Mouse (Mus musculus) MEL (cell line): ENCODE results near the gene Atg16l1. TPM values are rescaled to one million over a fixed set of nuclear protein-coding genes. Genes with fewer than 3 reads are reported as not detected.

ENCODE experiments used
- DNase-seq: peaks from one replicate; pipeline ENCODE4 v3.0.0; 2011; ENCODE audit warnings: low read depth, low spot score
- H3K27ac ChIP-seq: 2 replicates; pipeline ENCODE4 v1.5.1; 2012; ENCODE audit warnings: low read depth, mild to moderate bottlenecking, control low read depth, low read length, moderate library complexity; ENCODE audit not compliant: control insufficient read depth
- H3K27me3 ChIP-seq, 2 experiments: fragments of 150-350 bp in 1 of 2; sonication (generic) in 1 of 2; 2 replicates each; pipeline ENCODE4 v1.6.1; 2012; ENCODE audit warnings: low read length in 2 of 2, mild to moderate bottlenecking in 2 of 2, improper control_type of control experiment in 1 of 2, moderate library complexity in 1 of 2; ENCODE audit not compliant: insufficient read depth in 2 of 2, control insufficient read depth in 1 of 2
- H3K36me3 ChIP-seq, 2 experiments: 2 replicates each; pipeline ENCODE4 v1.6.1; 2012 to 2014; ENCODE audit warnings: low read length in 2 of 2, improper control_type of control experiment in 1 of 2, inconsistent platforms in 1 of 2, mild to moderate bottlenecking in 1 of 2; ENCODE audit not compliant: insufficient read depth in 2 of 2, control insufficient read depth in 1 of 2
- H3K4me1 ChIP-seq, 2 experiments: fragments of 150-350 bp in 1 of 2; sonication (generic) in 1 of 2; 2 replicates each; pipeline ENCODE4 v1.6.1; 2012; ENCODE audit warnings: low read length in 2 of 2, improper control_type of control experiment in 1 of 2, mild to moderate bottlenecking in 1 of 2; ENCODE audit not compliant: insufficient read depth in 2 of 2, control insufficient read depth in 1 of 2
- H3K4me3 ChIP-seq, 2 experiments: fragments of 150-350 bp in 1 of 2; sonication (generic) in 1 of 2; 2 replicates each; pipeline ENCODE4 v1.5.1; 2012; ENCODE audit warnings: low read depth in 2 of 2, low read length in 2 of 2, mild to moderate bottlenecking in 2 of 2, moderate library complexity in 2 of 2, control low read depth in 1 of 2, improper control_type of control experiment in 1 of 2; ENCODE audit not compliant: control insufficient read depth in 1 of 2, insufficient read depth in 1 of 2
- H3K79me2 ChIP-seq: 2 replicates; pipeline ENCODE4 v1.6.1; 2012; ENCODE audit warnings: mild to moderate bottlenecking, low read length, moderate library complexity; ENCODE audit not compliant: control insufficient read depth, poor library complexity, insufficient read depth
- H3K9ac ChIP-seq: 2 replicates; pipeline ENCODE4 v1.6.1; 2012; ENCODE audit warnings: low read depth, mild to moderate bottlenecking, control low read depth, low read length, moderate library complexity; ENCODE audit not compliant: control insufficient read depth, poor library complexity, severe bottlenecking
- H3K9me3 ChIP-seq: fragments of 150-350 bp; sonication (generic); replicated peaks from 2 replicates; pipeline ENCODE4 v1.6.1; 2012; ENCODE audit warnings: mild to moderate bottlenecking, low read length, improper control_type of control experiment, moderate library complexity; ENCODE audit not compliant: insufficient read depth
- BHLHE40 ChIP-seq: IDR thresholded peaks from 2 replicates; pipeline ENCODE4 v1.6.1; 2012; ENCODE audit warnings: low read depth, mild to moderate bottlenecking, inconsistent platforms, low read length, improper control_type of control experiment, borderline replicate concordance
- CHD1 ChIP-seq: IDR thresholded peaks from 2 replicates; pipeline ENCODE4 v1.6.1; 2012; ENCODE audit warnings: low read depth, mild to moderate bottlenecking, inconsistent platforms, low read length, improper control_type of control experiment
- CHD2 ChIP-seq: IDR thresholded peaks from 2 replicates; pipeline ENCODE4 v1.6.1; 2011; ENCODE audit warnings: low read length, improper control_type of control experiment
- CTCF ChIP-seq, 3 experiments: IDR thresholded peaks in 2 of 3; conservative IDR thresholded peaks in 1 of 3; 2 replicates each; pipeline ENCODE4 v1.5.1; 2011 to 2012; ENCODE audit warnings: low read length in 3 of 3, low read depth in 2 of 3, mild to moderate bottlenecking in 2 of 3, improper control_type of control experiment in 1 of 3, inconsistent platforms in 1 of 3, mixed read lengths in 1 of 3, moderate library complexity in 1 of 3; ENCODE audit not compliant: control insufficient read depth in 1 of 3, insufficient read depth in 1 of 3, poor library complexity in 1 of 3, severe bottlenecking in 1 of 3
- E2F4 ChIP-seq: IDR thresholded peaks from 2 replicates; pipeline ENCODE4 v1.6.1; 2011; ENCODE audit warnings: low read depth, low read length, improper control_type of control experiment, borderline replicate concordance
- EP300 ChIP-seq, 2 experiments: IDR thresholded peaks; 2 replicates each; pipeline ENCODE4 v1.6.1; 2011; ENCODE audit warnings: improper control_type of control experiment in 2 of 2, low read length in 2 of 2, low read depth in 1 of 2, mild to moderate bottlenecking in 1 of 2
- ETS1 ChIP-seq: IDR thresholded peaks from 2 replicates; pipeline ENCODE4 v1.6.1; 2012; ENCODE audit warnings: low read depth, mild to moderate bottlenecking, inconsistent platforms, low read length, improper control_type of control experiment, moderate library complexity
- GABPA ChIP-seq: IDR thresholded peaks from 2 replicates; pipeline ENCODE4 v1.6.1; 2012; ENCODE audit warnings: low read depth, mild to moderate bottlenecking, inconsistent platforms, low read length, improper control_type of control experiment, moderate library complexity
- HCFC1 ChIP-seq: IDR thresholded peaks from 2 replicates; pipeline ENCODE4 v1.6.1; 2012; ENCODE audit warnings: low read depth, mild to moderate bottlenecking, inconsistent platforms, low read length, improper control_type of control experiment, moderate library complexity
- JUND ChIP-seq: IDR thresholded peaks from 2 replicates; pipeline ENCODE4 v1.6.1; 2011; ENCODE audit warnings: low read depth, mild to moderate bottlenecking, improper control_type of control experiment, low read length
- KAT2A ChIP-seq: conservative IDR thresholded peaks from 2 replicates; pipeline ENCODE4 v1.6.1; 2012; ENCODE audit warnings: low read depth, low read length, improper control_type of control experiment, inconsistent platforms
- MAFK ChIP-seq: IDR thresholded peaks from 2 replicates; pipeline ENCODE4 v1.6.1; 2011; ENCODE audit warnings: low read depth, mild to moderate bottlenecking, low read length, improper control_type of control experiment, borderline replicate concordance
- MAX ChIP-seq: IDR thresholded peaks from 2 replicates; pipeline ENCODE4 v1.6.1; 2011; ENCODE audit warnings: low read length, improper control_type of control experiment
- MAZ ChIP-seq: IDR thresholded peaks from 2 replicates; pipeline ENCODE4 v1.6.1; 2012; ENCODE audit warnings: low read depth, mild to moderate bottlenecking, inconsistent platforms, low read length, improper control_type of control experiment
- MEF2A ChIP-seq: IDR thresholded peaks from 2 replicates; pipeline ENCODE4 v1.6.1; 2014; ENCODE audit warnings: low read depth, mild to moderate bottlenecking, inconsistent platforms, low read length, improper control_type of control experiment; ENCODE audit not compliant: poor library complexity, insufficient replicate concordance, severe bottlenecking; ENCODE audit errors: extremely low read depth
- MXI1 ChIP-seq: IDR thresholded peaks from 2 replicates; pipeline ENCODE4 v1.6.1; 2011; ENCODE audit warnings: mild to moderate bottlenecking, low read depth, low read length, improper control_type of control experiment
- MYB ChIP-seq: IDR thresholded peaks from 2 replicates; pipeline ENCODE4 v1.6.1; 2011; ENCODE audit warnings: mild to moderate bottlenecking, low read depth, low read length, improper control_type of control experiment
- MYC ChIP-seq: IDR thresholded peaks from 2 replicates; pipeline ENCODE4 v1.6.1; 2011; ENCODE audit warnings: low read depth, mild to moderate bottlenecking, low read length, improper control_type of control experiment, moderate library complexity
- NELFE ChIP-seq: IDR thresholded peaks from 2 replicates; pipeline ENCODE4 v1.6.1; 2011; ENCODE audit warnings: low read depth, low read length, improper control_type of control experiment
- POLR2A ChIP-seq, 2 experiments: IDR thresholded peaks; 2 replicates each; pipeline ENCODE4 v1.6.1; 2011 to 2012; ENCODE audit warnings: low read length in 2 of 2, mild to moderate bottlenecking in 2 of 2, control low read depth in 1 of 2, improper control_type of control experiment in 1 of 2, low read depth in 1 of 2, moderate library complexity in 1 of 2; ENCODE audit not compliant: control insufficient read depth in 1 of 2, insufficient read depth in 1 of 2, poor library complexity in 1 of 2
- POLR2AphosphoS2 ChIP-seq: IDR thresholded peaks from 2 replicates; pipeline ENCODE4 v1.6.1; 2011; ENCODE audit warnings: low read length, improper control_type of control experiment
- POLR2AphosphoS5 ChIP-seq: IDR thresholded peaks from 2 replicates; pipeline ENCODE4 v1.6.1; 2012; ENCODE audit warnings: low read depth, borderline replicate concordance, mild to moderate bottlenecking, inconsistent platforms, low read length, moderate library complexity, mixed read lengths
- RAD21 ChIP-seq: IDR thresholded peaks from 2 replicates; pipeline ENCODE4 v1.6.1; 2011; ENCODE audit warnings: mild to moderate bottlenecking, low read depth, low read length, improper control_type of control experiment
- RCOR1 ChIP-seq: IDR thresholded peaks from 2 replicates; pipeline ENCODE4 v1.6.1; 2012; ENCODE audit warnings: low read depth, mild to moderate bottlenecking, inconsistent platforms, low read length, improper control_type of control experiment
- SIN3A ChIP-seq: IDR thresholded peaks from 2 replicates; pipeline ENCODE4 v1.6.1; 2012; ENCODE audit warnings: low read length, improper control_type of control experiment, inconsistent platforms
- SMC3 ChIP-seq: IDR thresholded peaks from 2 replicates; pipeline ENCODE4 v1.6.1; 2011; ENCODE audit warnings: low read depth, low read length, improper control_type of control experiment
- TAL1 ChIP-seq: IDR thresholded peaks from 2 replicates; pipeline ENCODE4 v1.6.1; 2012; ENCODE audit warnings: mild to moderate bottlenecking, inconsistent platforms, low read length, moderate library complexity, mixed read lengths
- TCF12 ChIP-seq: IDR thresholded peaks from 2 replicates; pipeline ENCODE4 v1.6.1; 2014; ENCODE audit warnings: low read depth, mild to moderate bottlenecking, inconsistent platforms, low read length, improper control_type of control experiment, moderate library complexity
- UBTF ChIP-seq: IDR thresholded peaks from 2 replicates; pipeline ENCODE4 v1.6.1; 2012; ENCODE audit warnings: low read depth, mild to moderate bottlenecking, inconsistent platforms, low read length, improper control_type of control experiment, moderate library complexity, borderline replicate concordance; ENCODE audit not compliant: insufficient read depth
- USF1 ChIP-seq: IDR thresholded peaks from 2 replicates; pipeline ENCODE4 v1.6.1; 2014; ENCODE audit warnings: low read depth, mild to moderate bottlenecking, inconsistent platforms, low read length, improper control_type of control experiment, moderate library complexity
- USF2 ChIP-seq, 2 experiments: IDR thresholded peaks; 2 replicates each; pipeline ENCODE4 v1.6.1; 2011 to 2012; ENCODE audit warnings: improper control_type of control experiment in 2 of 2, low read length in 2 of 2, borderline replicate concordance in 1 of 2, inconsistent platforms in 1 of 2, low read depth in 1 of 2, mild to moderate bottlenecking in 1 of 2; ENCODE audit not compliant: insufficient read depth in 1 of 2
- ZC3H11A ChIP-seq: IDR thresholded peaks from 2 replicates; pipeline ENCODE4 v1.6.1; 2012; ENCODE audit warnings: low read depth, mild to moderate bottlenecking, inconsistent platforms, low read length, improper control_type of control experiment
- ZMIZ1 ChIP-seq: IDR thresholded peaks from 2 replicates; pipeline ENCODE4 v1.6.1; 2012; ENCODE audit warnings: low read depth, mild to moderate bottlenecking, inconsistent platforms, low read length, improper control_type of control experiment, moderate library complexity
- ZNF384 ChIP-seq: IDR thresholded peaks from 2 replicates; pipeline ENCODE4 v1.6.1; 2012; ENCODE audit warnings: low read depth, mild to moderate bottlenecking, inconsistent platforms, low read length, improper control_type of control experiment
- polyA plus RNA-seq, 2 experiments: library from polyadenylated mRNA; stranded (reverse) in 1 of 2; unstranded in 1 of 2; fragments of >175 nt in 1 of 2; fragments of >200 nt in 1 of 2; gene quantifications; 2 replicates each; pipeline versions ENCODE4 v1.2.1 to v1.2.4; 2012; ENCODE audit warnings: low replicate concordance in 2 of 2, low read depth in 1 of 2; ENCODE audit not compliant: insufficient read length in 2 of 2, insufficient read depth in 1 of 2, missing spikeins in 1 of 2
- total RNA-seq: library from RNA; depleted of rRNA; stranded (reverse); fragments of 300-350 nt; gene quantifications from 2 replicates; pipeline ENCODE4 v1.2.3, GENCODE M21; 2012; rRNA removed

Atg16l1 gene
- 25.7 and 34.0 TPM in 2 replicates for total RNA-seq
- 10 to 100 TPM in 1 of 2 experiments, not detected in 1; 33.8 TPM for polyA plus RNA-seq

GRCm38 (mm10) chr1:87755641-87756470 is at the start of gene Atg16l1:
Gene Atg16l1, plus strand, starts transcription at chr1:87755870.
- peak; percentile 98 for DNase-seq
- H3K27me3 ChIP-seq = no peaks in the 10 kb centered on the region
- H3K9ac ChIP-seq = peak within 1 kb of the TSS; percentile 98
- H3K79me2 ChIP-seq = peaks cover 26% of the 10 kb centered on the region
- H3K27ac ChIP-seq = peak within 1 kb of the TSS; percentile 75
- H3K36me3 ChIP-seq = peaks cover 6 to 10% of the 10 kb centered on the region in 2 experiments
- H3K4me1 ChIP-seq = peaks cover 0 to 9% of the 10 kb centered on the region in 2 experiments
- no peaks in the 10 kb centered on the region for H3K9me3 ChIP-seq
- H3K4me3 ChIP-seq = peak within 1 kb of the TSS; percentile 84 to 98
- peak; percentile 86; the same call in 1 of the 2 replicates for TF ChIP-seq MAZ
- no peak; the same call in 1 of the 2 replicates for TF ChIP-seq USF1
- peak; percentile 81 for TF ChIP-seq KAT2A
- peak; percentile 54 to 70; a peak in 3 of 4 replicates for TF ChIP-seq EP300 (IDR thresholded peaks at IDR 0.05; ENCODE audit: low read depth in 1 of 2, low read length in 2 of 2)
- TF ChIP-seq MAFK = no peak
- peak; percentile 65; the same call in 1 of the 2 replicates for TF ChIP-seq BHLHE40
- 0 out of 2 replicates have a peak, but pooled peaks have one; percentile 39 for TF ChIP-seq MEF2A
- TF ChIP-seq POLR2A (IDR thresholded peaks at IDR 0.05; ENCODE audit: control insufficient read depth in 1 of 2, insufficient read depth in 1 of 2, low read depth in 1 of 2, low read length in 2 of 2, poor library complexity in 1 of 2) = peak; percentile 80 to 86; a peak in 3 of 4 replicates
- TF ChIP-seq ZNF384 = peak; percentile 99
- TF ChIP-seq RCOR1 = peak; percentile 69
- TF ChIP-seq CTCF (IDR thresholded peaks at IDR 0.05 in 2 of 3, conservative IDR thresholded peaks at IDR 0.05 in 1 of 3; ENCODE audit: control insufficient read depth in 1 of 3, insufficient read depth in 1 of 3, low read depth in 2 of 3, low read length in 3 of 3, poor library complexity in 1 of 3, severe bottlenecking in 1 of 3) = peak in 2 of 3 experiments; percentile 55 to 65; a peak in 4 of 6 replicates
- TF ChIP-seq NELFE = peak; percentile 67
- peak; percentile 95 for TF ChIP-seq HCFC1
- TF ChIP-seq MYB = no peak
- peak; percentile 61 for TF ChIP-seq RAD21
- TF ChIP-seq MYC = peak; percentile 73
- TF ChIP-seq E2F4 = peak; percentile 65
- peak; percentile 61; the same call in 1 of the 2 replicates for TF ChIP-seq TCF12
- TF ChIP-seq JUND = no peak
- peak; percentile 52 for TF ChIP-seq SMC3
- no peak; the same call in 1 of the 2 replicates for TF ChIP-seq UBTF
- peak; percentile 60 for TF ChIP-seq MXI1
- peak; percentile 69 for TF ChIP-seq CHD2
- no peak for TF ChIP-seq GABPA
- peak; percentile 53; the same call in 1 of the 2 replicates for TF ChIP-seq POLR2AphosphoS2
- peak; percentile 84 for TF ChIP-seq ETS1
- peak; percentile 63 for TF ChIP-seq ZC3H11A
- TF ChIP-seq SIN3A = peak; percentile 96
- TF ChIP-seq ZMIZ1 = no peak; the same call in 1 of the 2 replicates
- TF ChIP-seq TAL1 = no peak
- TF ChIP-seq USF2 (IDR thresholded peaks at IDR 0.05; ENCODE audit: borderline replicate concordance in 1 of 2, insufficient read depth in 1 of 2, low read depth in 1 of 2, low read length in 2 of 2) = no peak
- TF ChIP-seq POLR2AphosphoS5 = no peak
- no peak for TF ChIP-seq CHD1
- TF ChIP-seq MAX = no peak
